Mouse (Mus musculus) myocyte (in vitro differentiated cells): ENCODE measurements around the gene Creb3l2. TPM values are rescaled to one million over a fixed set of nuclear protein-coding genes. Genes with fewer than 3 reads are reported as not detected.

Source experiments
- H3K27me3 ChIP-seq: one replicate; pipeline ENCODE4 v1.6.1; 2011; ENCODE audit not compliant: control insufficient read depth, insufficient read depth, insufficient read length
- H3K36me3 ChIP-seq: one replicate; pipeline ENCODE4 v1.6.1; 2011; ENCODE audit not compliant: control insufficient read depth, insufficient read depth
- H3K4me2 ChIP-seq: one replicate; pipeline ENCODE4 v1.6.1; 2011; ENCODE audit warnings: low read depth, control low read depth
- H3K4me3 ChIP-seq: one replicate; pipeline ENCODE4 v1.5.1; 2011; ENCODE audit warnings: mild to moderate bottlenecking, control low read depth, moderate library complexity
- H3K79me2 ChIP-seq: one replicate; pipeline ENCODE4 v1.6.1; 2011; ENCODE audit not compliant: control insufficient read depth, insufficient read depth
- H3ac ChIP-seq: one replicate; pipeline ENCODE4 v1.6.1; 2011; ENCODE audit not compliant: control insufficient read depth, insufficient read length
- CEBPB ChIP-seq: IDR thresholded peaks from 2 replicates; pipeline ENCODE4 v1.6.1; 2011; ENCODE audit warnings: mild to moderate bottlenecking, moderate library complexity; ENCODE audit not compliant: poor library complexity, insufficient read depth, severe bottlenecking
- E2F4 ChIP-seq: IDR thresholded peaks from one replicate; pipeline ENCODE4 v1.6.1; 2011; ENCODE audit warnings: mild to moderate bottlenecking, control low read depth, moderate library complexity; ENCODE audit not compliant: insufficient read depth
- MAX ChIP-seq: IDR thresholded peaks from one replicate; pipeline ENCODE4 v1.6.1; 2011; ENCODE audit warnings: low read depth, mild to moderate bottlenecking, control low read depth
- MYOD1 ChIP-seq, 3 experiments: IDR thresholded peaks; one replicate each; pipeline ENCODE4 v1.6.1; 2011; ENCODE audit warnings: control low read depth in 2 of 3, low read depth in 2 of 3, mild to moderate bottlenecking in 2 of 3, moderate library complexity in 1 of 3; ENCODE audit not compliant: insufficient read length in 2 of 3, control insufficient read depth in 1 of 3
- MYOG ChIP-seq, 3 experiments: IDR thresholded peaks; one replicate each; pipeline ENCODE4 v1.6.1; 2011; ENCODE audit warnings: control low read depth in 2 of 3, low read depth in 2 of 3, mild to moderate bottlenecking in 2 of 3; ENCODE audit not compliant: insufficient read length in 2 of 3, control insufficient read depth in 1 of 3, insufficient read depth in 1 of 3
- POLR2A ChIP-seq: IDR thresholded peaks from one replicate; pipeline ENCODE4 v1.6.1; 2011; ENCODE audit warnings: low read depth, mild to moderate bottlenecking, control low read depth, moderate library complexity; ENCODE audit not compliant: insufficient read length
- POLR2AphosphoS2 ChIP-seq: IDR thresholded peaks from one replicate; pipeline ENCODE4 v1.6.1; 2011; ENCODE audit warnings: low read depth, control low read depth; ENCODE audit not compliant: insufficient read length
- REST ChIP-seq: IDR thresholded peaks from one replicate; pipeline ENCODE4 v1.6.1; 2011; ENCODE audit warnings: mild to moderate bottlenecking, control low read depth, moderate library complexity; ENCODE audit not compliant: insufficient read depth, insufficient read length
- SRF ChIP-seq: IDR thresholded peaks from one replicate; pipeline ENCODE4 v1.6.1; 2011; ENCODE audit warnings: low read depth; ENCODE audit not compliant: control insufficient read depth, insufficient read length
- TCF12 ChIP-seq: IDR thresholded peaks from one replicate; pipeline ENCODE4 v1.6.1; 2011; ENCODE audit warnings: mild to moderate bottlenecking, control low read depth; ENCODE audit not compliant: poor library complexity, insufficient read depth, severe bottlenecking
- TCF3 ChIP-seq: IDR thresholded peaks from one replicate; pipeline ENCODE4 v1.6.1; 2011; ENCODE audit warnings: low read depth, control low read depth; ENCODE audit not compliant: insufficient read length
- USF1 ChIP-seq: IDR thresholded peaks from one replicate; pipeline ENCODE4 v1.6.1; 2011; ENCODE audit warnings: low read depth, mild to moderate bottlenecking, control low read depth, moderate library complexity
- polyA plus RNA-seq: library from polyadenylated mRNA; unstranded; fragments of >200 nt; fragmentation: generic; extraction: Trizol; gene quantifications from one replicate; pipeline ENCODE4 v1.2.1, GENCODE M21; 2012; ENCODE audit warnings: missing spikeins

Creb3l2 gene
- polyA plus RNA-seq, 1 experiment: 11.2 TPM

- TF ChIP-seq TCF12 (no peak), USF1 (no peak), CEBPB (no peak), SRF (no peak), MAX (no peak), MYOG (IDR thresholded peaks at IDR 0.05; ENCODE audit: control insufficient read depth in 1 of 3, insufficient read depth in 1 of 3, insufficient read length in 2 of 3, low read depth in 2 of 3) (no peak), POLR2A (no peak), REST (no peak), TCF3 (no peak), POLR2AphosphoS2 (no peak), E2F4 (no peak)
- Histone ChIP-seq H3ac (no peak overlapping the region), H3K4me3 (no peak overlapping the region), H3K36me3 (no peaks in the 10 kb centered on the region), H3K4me2 (no peak overlapping the region), H3K27me3 (no peaks in the 10 kb centered on the region), H3K79me2 (no peaks in the 10 kb centered on the region)
Measured at GRCm38 (mm10) chr6:37415034-37415433, 26.9 kb downstream of the Creb3l2 start.

- Histone ChIP-seq H3K36me3 (no peaks in the 10 kb centered on the region), H3ac (no peak overlapping the region), H3K4me2 (no peak overlapping the region), H3K27me3 (no peaks in the 10 kb centered on the region), H3K4me3 (no peak overlapping the region), H3K79me2 (peaks cover 4% of the 10 kb centered on the region)
- no peak for TF ChIP-seq POLR2A
- no peak for TF ChIP-seq CEBPB
- no peak for TF ChIP-seq MYOD1 (IDR thresholded peaks at IDR 0.05; ENCODE audit: control insufficient read depth in 1 of 3, insufficient read length in 2 of 3, low read depth in 2 of 3)
- no peak for TF ChIP-seq TCF12
- no peak for TF ChIP-seq SRF
- TF ChIP-seq POLR2AphosphoS2: no peak
- no peak for TF ChIP-seq E2F4
- TF ChIP-seq TCF3: no peak
- no peak for TF ChIP-seq USF1
- no peak for TF ChIP-seq MYOG (IDR thresholded peaks at IDR 0.05; ENCODE audit: control insufficient read depth in 1 of 3, insufficient read depth in 1 of 3, insufficient read length in 2 of 3, low read depth in 2 of 3)
- no peak for TF ChIP-seq REST
- TF ChIP-seq MAX: no peak
Measured at GRCm38 (mm10) chr6:37414576-37414975, 27.4 kb downstream of the Creb3l2 start.

- TF ChIP-seq E2F4: no peak
- TF ChIP-seq CEBPB: no peak
- no peak for TF ChIP-seq SRF
- no peak for TF ChIP-seq TCF3
- no peak for TF ChIP-seq POLR2AphosphoS2
- no peak for TF ChIP-seq POLR2A
- TF ChIP-seq MAX: no peak
- no peak for TF ChIP-seq USF1
- no peak for TF ChIP-seq TCF12
- no peak for TF ChIP-seq MYOG (IDR thresholded peaks at IDR 0.05; ENCODE audit: control insufficient read depth in 1 of 3, insufficient read depth in 1 of 3, insufficient read length in 2 of 3, low read depth in 2 of 3)
- TF ChIP-seq MYOD1 (IDR thresholded peaks at IDR 0.05; ENCODE audit: control insufficient read depth in 1 of 3, insufficient read length in 2 of 3, low read depth in 2 of 3): no peak
- H3K36me3 ChIP-seq: no peaks in the 10 kb centered on the region
- H3K4me2 ChIP-seq: no peak overlapping the region
- H3K27me3 ChIP-seq: no peaks in the 10 kb centered on the region
- no peak overlapping the region for H3K4me3 ChIP-seq
- H3K79me2 ChIP-seq: peaks cover 17% of the 10 kb centered on the region
- no peak overlapping the region for H3ac ChIP-seq
Measured at GRCm38 (mm10) chr6:37411696-37412095, 30.2 kb downstream of the Creb3l2 start.

DNA sequence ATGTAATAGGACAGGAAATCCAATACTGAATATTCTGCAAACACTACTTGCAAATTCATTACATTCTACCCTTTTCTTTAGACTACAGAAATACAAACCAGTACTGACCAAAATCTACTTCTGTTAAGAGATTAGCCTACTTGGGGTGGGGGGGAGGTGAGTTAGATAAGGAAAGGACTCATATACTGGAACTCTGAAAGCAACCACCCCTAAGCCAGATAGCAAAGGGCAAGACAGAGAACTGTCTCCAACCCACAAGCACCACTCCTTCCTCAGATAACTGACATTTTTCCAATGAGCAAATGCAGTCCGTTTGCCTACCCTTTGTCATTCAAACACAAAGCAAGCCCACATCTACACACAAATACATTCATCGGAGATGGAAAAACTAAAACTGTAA lies 32.1 kb downstream of the Creb3l2 start:
- H3K27me3 ChIP-seq: no peaks in the 10 kb centered on the region
- no peak for TF ChIP-seq E2F4
- H3ac ChIP-seq: no peak overlapping the region
- H3K4me3 ChIP-seq: no peak overlapping the region
- H3K36me3 ChIP-seq: no peaks in the 10 kb centered on the region
- no peak overlapping the region for H3K4me2 ChIP-seq
- H3K79me2 ChIP-seq: peaks cover 30% of the 10 kb centered on the region

DNA sequence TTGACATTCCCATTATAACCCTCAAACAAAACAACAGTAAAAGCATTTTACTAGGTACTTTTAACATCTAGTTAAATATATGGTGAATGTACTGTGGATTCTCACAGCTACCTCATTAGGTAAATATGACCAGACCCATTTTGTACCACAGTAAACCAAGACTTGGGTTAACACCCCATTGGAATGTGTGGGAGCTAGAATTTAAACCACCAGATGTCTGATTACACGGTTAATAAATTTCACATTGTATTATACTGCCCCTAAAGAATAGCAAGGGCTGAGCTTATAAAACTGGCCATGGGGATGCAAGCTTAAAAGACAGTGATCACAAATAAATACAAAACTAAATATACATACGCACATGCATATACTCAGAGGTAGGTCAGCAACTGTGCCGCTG lies 34.1 kb downstream of the Creb3l2 start:
- Histone ChIP-seq H3K36me3 (no peaks in the 10 kb centered on the region), H3K27me3 (no peaks in the 10 kb centered on the region), H3K4me3 (no peak overlapping the region), H3K79me2 (peaks cover 30% of the 10 kb centered on the region), H3ac (no peak overlapping the region), H3K4me2 (no peak overlapping the region)
- no peak for TF ChIP-seq TCF3

- peaks cover 30% of the 10 kb centered on the region for H3K79me2 ChIP-seq
- no peak overlapping the region for H3K4me3 ChIP-seq
- H3K4me2 ChIP-seq: no peak overlapping the region
- TF ChIP-seq POLR2AphosphoS2 (no peak), SRF (no peak), TCF12 (no peak), MYOG (IDR thresholded peaks at IDR 0.05; ENCODE audit: control insufficient read depth in 1 of 3, insufficient read depth in 1 of 3, insufficient read length in 2 of 3, low read depth in 2 of 3) (no peak), POLR2A (no peak), MYOD1 (IDR thresholded peaks at IDR 0.05; ENCODE audit: control insufficient read depth in 1 of 3, insufficient read length in 2 of 3, low read depth in 2 of 3) (no peak), E2F4 (no peak), REST (no peak), USF1 (no peak), MAX (no peak), TCF3 (no peak), CEBPB (no peak)
- no peaks in the 10 kb centered on the region for H3K27me3 ChIP-seq
- no peaks in the 10 kb centered on the region for H3K36me3 ChIP-seq
- no peak overlapping the region for H3ac ChIP-seq
Measured at GRCm38 (mm10) chr6:37406903-37407302, 35.0 kb downstream of the Creb3l2 start.
